In genomic region chr11:21402481-21403254, GRCm38 (mm10) we compare ENCODE assay signal across 13 mouse cellular contexts. TPM values are rescaled to one million over a fixed set of nuclear protein-coding genes. Genes with fewer than 3 reads are reported as not detected.
DNase-seq lines count a peak whose midpoint lies in the region; ATAC-seq and TF ChIP-seq lines count a peak whose summit lies in the region.
"Had no signal": no experiment of that assay in that cellular context is flagged by ENCODE, and none has a peak within 500 bp of the region (broad histone marks: within the 10 kb centered on the region; RNA-seq: fewer than 3 reads in every experiment).

No protein-coding gene starts in this region.

- H3K9ac ChIP-seq in liver, embryonic 16.5 days (ENCODE audit: low read depth, low read length): no peak overlapping the region
- no peak overlapping the region for H3K9ac ChIP-seq in liver, embryonic 12.5 days
- H3K9ac ChIP-seq in liver, postnatal 0 days (replicated peaks): no peak overlapping the region
- H3K9ac ChIP-seq in stomach, embryonic 14.5 days (replicated peaks; ENCODE audit: low read depth, low read length): no peak overlapping the region
- H3K9ac ChIP-seq: forebrain, embryonic 13.5 days had no signal

- peak; percentile 46 for ATAC-seq in liver, embryonic 16.5 days (ENCODE audit: low read depth)
- no peak for ATAC-seq in liver, embryonic 12.5 days
- peak; percentile 48 for ATAC-seq in liver, postnatal 0 days
- ATAC-seq in stomach, embryonic 14.5 days (ENCODE audit: insufficient number of reproducible peaks, insufficient read depth, low FRiP score, low read depth): 0 out of 2 replicates have a peak, but pooled peaks have one; percentile 34
- ATAC-seq: forebrain, embryonic 13.5 days had no signal

- TF ChIP-seq CTCF in liver, postnatal 0 days (IDR thresholded peaks at IDR 0.05; ENCODE audit: low read depth): no peak

- H3K27me3 ChIP-seq in liver, embryonic 16.5 days (ENCODE audit: control insufficient read depth, insufficient read depth, low read depth, low read length): no peaks in the 10 kb centered on the region
- H3K27me3 ChIP-seq in liver, embryonic 12.5 days (replicated peaks): no peaks in the 10 kb centered on the region
- H3K27me3 ChIP-seq in liver, postnatal 0 days (ENCODE audit: insufficient read depth, low read length): no peaks in the 10 kb centered on the region
- no peaks in the 10 kb centered on the region for H3K27me3 ChIP-seq in stomach, embryonic 14.5 days (ENCODE audit: control insufficient read depth, insufficient read depth, low read length)
- H3K27me3 ChIP-seq: forebrain, embryonic 13.5 days had no signal

- no peaks in the 10 kb centered on the region for H3K9me3 ChIP-seq in liver, embryonic 16.5 days (replicated peaks; ENCODE audit: control insufficient read depth, low read length)
- H3K9me3 ChIP-seq in liver, embryonic 12.5 days (replicated peaks): no peaks in the 10 kb centered on the region
- H3K9me3 ChIP-seq in liver, postnatal 0 days (ENCODE audit: low read length): no peaks in the 10 kb centered on the region
- H3K9me3 ChIP-seq in stomach, embryonic 14.5 days (ENCODE audit: control insufficient read depth, low read depth, low read length): no peaks in the 10 kb centered on the region
- H3K9me3 ChIP-seq: forebrain, embryonic 13.5 days had no signal

- no peak overlapping the region for H3K4me2 ChIP-seq in liver, embryonic 16.5 days (ENCODE audit: low read depth, low read length)
- H3K4me2 ChIP-seq in liver, embryonic 12.5 days: no peak overlapping the region
- no peak overlapping the region for H3K4me2 ChIP-seq in liver, postnatal 0 days (ENCODE audit: low read depth, low read length)
- H3K4me2 ChIP-seq in stomach, embryonic 14.5 days (replicated peaks; ENCODE audit: low read depth, low read length): no peak overlapping the region
- H3K4me2 ChIP-seq: forebrain, embryonic 13.5 days; midbrain, embryonic 11.5 days had no signal

- peak; percentile 59 for TF ChIP-seq EP300 in liver, postnatal 0 days (IDR thresholded peaks at IDR 0.05; ENCODE audit: low read depth)

- DNase-seq in adrenal gland, adult 8-10 months: peak; percentile 13
- no peak for DNase-seq in adrenal gland, adult 18-20 months (ENCODE audit: low spot score in 2 of 2)
- no peak for DNase-seq in liver, postnatal 0 days
- DNase-seq in cerebellum, adult 9-11 months: no peak
- DNase-seq in left cerebral cortex, adult 11 months (ENCODE audit: low spot score): no peak
- DNase-seq: gastrocnemius, postnatal 10 days; left cerebral cortex, postnatal 4 days; retina, postnatal 1 day had no signal

- peaks cover 4% of the 10 kb centered on the region; the same call in 1 of the 2 replicates for H3K4me1 ChIP-seq in liver, embryonic 16.5 days (ENCODE audit: control insufficient read depth, low read depth, low read length)
- H3K4me1 ChIP-seq in liver, embryonic 12.5 days: no peaks in the 10 kb centered on the region
- peaks cover 8% of the 10 kb centered on the region for H3K4me1 ChIP-seq in liver, postnatal 0 days (ENCODE audit: insufficient read depth)
- H3K4me1 ChIP-seq in stomach, embryonic 14.5 days (ENCODE audit: control insufficient read depth, insufficient read depth, low read length): 0 out of 2 replicates have a peak, but pooled peaks cover 7% of the 10 kb centered on the region
- H3K4me1 ChIP-seq: forebrain, embryonic 13.5 days had no signal

- no peak overlapping the region for H3K4me3 ChIP-seq in liver, embryonic 16.5 days (ENCODE audit: low read depth, low read length)
- H3K4me3 ChIP-seq in liver, embryonic 12.5 days: no peak overlapping the region
- H3K4me3 ChIP-seq in liver, postnatal 0 days (ENCODE audit: low read depth, low read length): no peak overlapping the region
- H3K4me3 ChIP-seq in stomach, embryonic 14.5 days (ENCODE audit: low read depth, low read length): no peak overlapping the region
- H3K4me3 ChIP-seq: forebrain, embryonic 13.5 days had no signal

- no peaks in the 10 kb centered on the region for H3K36me3 ChIP-seq in liver, embryonic 16.5 days (ENCODE audit: control insufficient read depth, insufficient read depth)
- no peaks in the 10 kb centered on the region for H3K36me3 ChIP-seq in liver, embryonic 12.5 days
- H3K36me3 ChIP-seq in liver, postnatal 0 days (replicated peaks; ENCODE audit: insufficient read depth, low read length): no peaks in the 10 kb centered on the region
- no peaks in the 10 kb centered on the region for H3K36me3 ChIP-seq in stomach, embryonic 14.5 days (ENCODE audit: control insufficient read depth, insufficient read depth, low read length)

- WGBS in liver, embryonic 16.5 days (ENCODE audit: insufficient replicate concordance): 42% methylated on average over 5 of the region's 5 CpGs
- WGBS in liver, embryonic 12.5 days (ENCODE audit: insufficient replicate concordance): 54% methylated on average over 5 of the region's 5 CpGs
- WGBS in liver, postnatal 0 days (ENCODE audit: insufficient replicate concordance): 40% methylated on average over 5 of the region's 5 CpGs
- 48% methylated on average over 5 of the region's 5 CpGs for WGBS in stomach, embryonic 14.5 days

- no peak overlapping the region for H3K27ac ChIP-seq in liver, embryonic 16.5 days (ENCODE audit: low read length)
- H3K27ac ChIP-seq in liver, embryonic 12.5 days: no peak overlapping the region
- H3K27ac ChIP-seq in liver, postnatal 0 days (ENCODE audit: low read depth): peak overlapping the region; percentile 65; the same call in 1 of the 2 replicates
- H3K27ac ChIP-seq in stomach, embryonic 14.5 days (ENCODE audit: low read length): no peak overlapping the region
- H3K27ac ChIP-seq: forebrain, embryonic 13.5 days had no signal

RNA-seq across cellular contexts. Expression of gene Ugp2, which starts 31.7 kb away (rescaled TPM):
- 10 to 100 TPM; 48.6 to 87.2 (median 61.2) TPM for total RNA-seq in adrenal gland, adult 8-10 months (2022)
- total RNA-seq in adrenal gland, adult 18-20 months (2021): 100 to 1,000 TPM in 1 of 2 experiments, 10 to 100 TPM in 1; 99.2 to 169 TPM
- polyA plus RNA-seq in liver, embryonic 16.5 days (2015; fragmentation: Nextera tagmentation; extraction: Ambion mirVana): 70.8 and 80.5 TPM in 2 replicates
- 31.8 and 37.9 TPM in 2 replicates for polyA plus RNA-seq in liver, embryonic 12.5 days (2016; fragmentation: Nextera tagmentation; extraction: Ambion mirVana)
- polyA plus RNA-seq in liver, postnatal 0 days (2015; fragmentation: Nextera tagmentation; extraction: Ambion mirVana): 88.1 and 92.9 TPM in 2 replicates
- polyA plus RNA-seq in stomach, embryonic 14.5 days (2014; fragmentation: Nextera tagmentation; extraction: Ambion mirVana): 82.2 and 87.0 TPM in 2 replicates
